In genomic region chr10:20045733-20046495, GRCm38 (mm10) we compare ENCODE assay signal across 11 mouse cellular contexts.
DNase-seq lines count a peak whose midpoint lies in the region; ATAC-seq and TF ChIP-seq lines count a peak whose summit lies in the region.
"Had no signal": no experiment of that assay in that cellular context is flagged by ENCODE, and none has a peak within 500 bp of the region (broad histone marks: within the 10 kb centered on the region; RNA-seq: fewer than 3 reads in every experiment).

No protein-coding gene starts in this region.

- no peaks in the 10 kb centered on the region for H3K27me3 ChIP-seq in midbrain, postnatal 0 days (ENCODE audit: insufficient read depth, low read length)
- H3K27me3 ChIP-seq in midbrain, embryonic 11.5 days (ENCODE audit: control insufficient read depth, insufficient read depth, low read length): no peaks in the 10 kb centered on the region
- H3K27me3 ChIP-seq in stomach, postnatal 0 days (ENCODE audit: control insufficient read depth, insufficient read depth, low read length): no peaks in the 10 kb centered on the region

- no peak overlapping the region for H3K4me2 ChIP-seq in midbrain, postnatal 0 days (ENCODE audit: low read depth, low read length, poor library complexity, severe bottlenecking)
- no peak overlapping the region for H3K4me2 ChIP-seq in midbrain, embryonic 11.5 days
- no peak overlapping the region for H3K4me2 ChIP-seq in stomach, postnatal 0 days (replicated peaks; ENCODE audit: low read depth)

- peak; percentile 38 for TF ChIP-seq EP300 in stomach, postnatal 0 days (optimal IDR thresholded peaks at IDR 0.05)

- intact Hi-C loops in gastrocnemius, adult 2 months (cut with DNase I): no loop called here

- H3K36me3 ChIP-seq in midbrain, postnatal 0 days (ENCODE audit: insufficient read depth, low read length): no peaks in the 10 kb centered on the region
- no peaks in the 10 kb centered on the region for H3K36me3 ChIP-seq in midbrain, embryonic 11.5 days (ENCODE audit: control insufficient read depth, insufficient read depth, low read length)
- no peaks in the 10 kb centered on the region for H3K36me3 ChIP-seq in stomach, postnatal 0 days (ENCODE audit: control insufficient read depth, insufficient read depth, low read length)
- H3K36me3 ChIP-seq: midbrain, embryonic 10.5 days had no signal

- DNase-seq in gastrocnemius, adult 2 months: no peak
- DNase-seq in gastrocnemius, postnatal 4 days (ENCODE audit: low spot score in 2 of 2): no peak
- peak; percentile 81 for DNase-seq in midbrain, postnatal 0 days (ENCODE audit: low spot score)
- DNase-seq in midbrain, embryonic 11.5 days (ENCODE audit: low spot score, missing footprints): no peak
- peak; percentile 11 to 42 for DNase-seq in kidney, postnatal 4 days
- DNase-seq in stomach, postnatal 0 days (ENCODE audit: low spot score): peak; percentile 50
- DNase-seq in right cerebral cortex, postnatal 14 days: no peak
- DNase-seq: cerebellum, adult 11-12 months; thymus, adult 18-20 months had no signal

- TF ChIP-seq CTCF in gastrocnemius, adult 2 months (IDR thresholded peaks at IDR 0.05): no peak
- no peak for TF ChIP-seq CTCF in midbrain, postnatal 0 days (IDR thresholded peaks at IDR 0.05)
- no peak for TF ChIP-seq CTCF in stomach, postnatal 0 days (IDR thresholded peaks at IDR 0.05; ENCODE audit: low read depth)

- ATAC-seq in midbrain, postnatal 0 days (ENCODE audit: low FRiP score): no peak
- ATAC-seq in midbrain, embryonic 11.5 days (ENCODE audit: low FRiP score): no peak
- ATAC-seq in stomach, postnatal 0 days (ENCODE audit: low FRiP score, low TSS enrichment): peak; percentile 84
- ATAC-seq in CD4-positive, CD25-positive, alpha-beta regulatory T cell, adult 4 months: no peak

- H3K4me1 ChIP-seq in midbrain, postnatal 0 days (ENCODE audit: insufficient read depth, low read length): no peaks in the 10 kb centered on the region
- H3K4me1 ChIP-seq in midbrain, embryonic 11.5 days (ENCODE audit: control insufficient read depth, insufficient read depth, low read length): no peaks in the 10 kb centered on the region
- H3K4me1 ChIP-seq in stomach, postnatal 0 days (replicated peaks; ENCODE audit: control insufficient read depth, insufficient read depth): no peaks in the 10 kb centered on the region
- H3K4me1 ChIP-seq: midbrain, embryonic 10.5 days had no signal

- H3K9ac ChIP-seq in midbrain, postnatal 0 days (replicated peaks; ENCODE audit: low read length, poor library complexity, severe bottlenecking): no peak overlapping the region
- H3K9ac ChIP-seq in midbrain, embryonic 11.5 days (ENCODE audit: low read length): no peak overlapping the region
- H3K9ac ChIP-seq in stomach, postnatal 0 days (ENCODE audit: low read length): no peak overlapping the region

- no peak overlapping the region for H3K4me3 ChIP-seq in gastrocnemius, adult 2 months
- H3K4me3 ChIP-seq in midbrain, postnatal 0 days (ENCODE audit: low read depth, low read length): no peak overlapping the region
- no peak overlapping the region for H3K4me3 ChIP-seq in midbrain, embryonic 11.5 days (ENCODE audit: low read depth, low read length)
- no peak overlapping the region for H3K4me3 ChIP-seq in stomach, postnatal 0 days (ENCODE audit: low read depth, low read length)
- H3K4me3 ChIP-seq: midbrain, embryonic 10.5 days had no signal

- no peaks in the 10 kb centered on the region for H3K9me3 ChIP-seq in midbrain, postnatal 0 days (ENCODE audit: low read length)
- H3K9me3 ChIP-seq in midbrain, embryonic 11.5 days (ENCODE audit: control insufficient read depth, low read length): no peaks in the 10 kb centered on the region
- no peaks in the 10 kb centered on the region for H3K9me3 ChIP-seq in stomach, postnatal 0 days (ENCODE audit: control insufficient read depth, low read length)
- H3K9me3 ChIP-seq: midbrain, embryonic 10.5 days had no signal

- WGBS in midbrain, postnatal 0 days: 53% methylated on average over 4 of the region's 4 CpGs
- WGBS in midbrain, embryonic 11.5 days: 74% methylated on average over 4 of the region's 4 CpGs
- WGBS in stomach, postnatal 0 days: 17% methylated on average over 4 of the region's 4 CpGs

- H3K27ac ChIP-seq in gastrocnemius, adult 2 months: peak overlapping the region; percentile 56
- H3K27ac ChIP-seq in midbrain, postnatal 0 days (ENCODE audit: low read depth, low read length): no peak overlapping the region
- no peak overlapping the region for H3K27ac ChIP-seq in midbrain, embryonic 11.5 days (ENCODE audit: low read depth, low read length)
- H3K27ac ChIP-seq in stomach, postnatal 0 days (replicated peaks): no peak overlapping the region
- H3K27ac ChIP-seq: midbrain, embryonic 10.5 days had no signal

Comparison
In these comparisons a context has a peak if more than half of its experiments do, and no peak if none do; other contexts are left out.
1. DNase-seq: peak in midbrain, postnatal 0 days (single experiment), kidney, postnatal 4 days (2 of 2) and stomach, postnatal 0 days (single experiment); none in gastrocnemius, adult 2 months (single experiment), gastrocnemius, postnatal 4 days (0 of 2), midbrain, embryonic 11.5 days (single experiment) and right cerebral cortex, postnatal 14 days (single experiment).